Mouse (Mus musculus) hindbrain, embryonic 11.5 days (tissue): ENCODE measurements at regions not wholly inside any gene's neighbourhood (a gene's known extent, or its start where the extent isn't known, plus 50 kb on each side); places are given as distances from the start of the nearest gene placed in this dataset.

ENCODE experiments used
- ATAC-seq: fragments of 200-750 bp; cut with Nextera tagmentation; 2 replicates; pipeline ENCODE4 v1.8.0; 2017; ENCODE audit warnings: mild to moderate bottlenecking, moderate TSS enrichment, moderate library complexity; ENCODE audit not compliant: low FRiP score
- DNase-seq: peaks from one replicate; pipeline ENCODE4 v3.0.0-alpha.2; 2015; ENCODE audit warnings: low spot score
- H3K27ac ChIP-seq: fragments of 300-500 bp; sonication (generic); 2 replicates; pipeline ENCODE4 v1.5.1; 2014; ENCODE audit warnings: mild to moderate bottlenecking, low read depth, low read length
- H3K27me3 ChIP-seq: fragments of 300-500 bp; sonication (generic); 2 replicates; pipeline ENCODE4 v1.6.1; 2014; ENCODE audit warnings: mild to moderate bottlenecking, low read length, moderate library complexity, mixed read lengths; ENCODE audit not compliant: control insufficient read depth, insufficient read depth
- H3K36me3 ChIP-seq: fragments of 300-500 bp; sonication (generic); 2 replicates; pipeline ENCODE4 v1.6.1; 2014; ENCODE audit warnings: mild to moderate bottlenecking, low read length, moderate library complexity, mixed read lengths; ENCODE audit not compliant: control insufficient read depth, insufficient read depth
- H3K4me1 ChIP-seq: fragments of 300-500 bp; sonication (generic); replicated peaks from 2 replicates; pipeline ENCODE4 v1.6.1; 2014; ENCODE audit warnings: low read length, mixed read lengths; ENCODE audit not compliant: control insufficient read depth, insufficient read depth
- H3K4me2 ChIP-seq: fragments of 300-500 bp; sonication (generic); replicated peaks from 2 replicates; pipeline ENCODE4 v1.6.1; 2014; ENCODE audit warnings: mild to moderate bottlenecking, low read depth, low read length
- H3K4me3 ChIP-seq: fragments of 300-500 bp; sonication (generic); 2 replicates; pipeline ENCODE4 v1.5.1; 2014; ENCODE audit warnings: low read depth, low read length
- H3K9ac ChIP-seq: fragments of 300-500 bp; sonication (generic); 2 replicates; pipeline ENCODE4 v1.6.1; 2014; ENCODE audit warnings: low read depth, low read length
- H3K9me3 ChIP-seq: fragments of 300-500 bp; sonication (generic); 2 replicates; pipeline ENCODE4 v1.6.1; 2016; ENCODE audit warnings: low read length; ENCODE audit not compliant: control insufficient read depth
- WGBS: fragments of 180-500 bp; shearing (Covaris S2); extraction: QIAGEN DNeasy Blood & Tissue Kit; methylation state at CpG from one replicate; pipeline ENCODE4 v1.1.7; 2014; 5-methylcytosine and 5-hydroxymethylcytosine counted together

- no peaks in the 10 kb centered on the region for H3K27me3 ChIP-seq
- no peak for ATAC-seq
These were observed 138.9 kb upstream of the Ddit4l start for GRCm38 (mm10) chr3:137482546-137482945.

GRCm38 (mm10) chr3:137482971-137483370 lies 138.4 kb upstream of the Ddit4l start:
- no peak overlapping the region for H3K4me3 ChIP-seq
- ATAC-seq = no peak
- 86% methylated on average over 4 of the region's 4 CpGs for WGBS
- no peaks in the 10 kb centered on the region for H3K4me1 ChIP-seq
- H3K27me3 ChIP-seq = no peaks in the 10 kb centered on the region
- no peak overlapping the region for H3K9ac ChIP-seq
- H3K4me2 ChIP-seq = no peak overlapping the region
- no peaks in the 10 kb centered on the region for H3K9me3 ChIP-seq
- H3K36me3 ChIP-seq = no peaks in the 10 kb centered on the region
- H3K27ac ChIP-seq = no peak overlapping the region
- DNase-seq = no peak

More at GRCm38 (mm10) chr3:137482546-137482945, 138.9 kb upstream of the Ddit4l start:
- Histone ChIP-seq H3K27ac (no peak overlapping the region), H3K9ac (no peak overlapping the region), H3K4me2 (no peak overlapping the region), H3K4me1 (no peaks in the 10 kb centered on the region), H3K9me3 (no peaks in the 10 kb centered on the region), H3K36me3 (no peaks in the 10 kb centered on the region), H3K4me3 (no peak overlapping the region)
- WGBS = 79% methylated on average over 3 of the region's 3 CpGs
- no peak for DNase-seq

- Histone ChIP-seq H3K36me3 (no peaks in the 10 kb centered on the region), H3K4me3 (no peak overlapping the region), H3K9ac (no peak overlapping the region), H3K27me3 (no peaks in the 10 kb centered on the region), H3K4me1 (no peaks in the 10 kb centered on the region), H3K4me2 (no peak overlapping the region), H3K9me3 (no peaks in the 10 kb centered on the region), H3K27ac (no peak overlapping the region)
- no peak for DNase-seq
- ATAC-seq = no peak
These were observed 131.8 kb upstream of the Ddit4l start for GRCm38 (mm10) chr3:137489592-137489991.

GRCm38 (mm10) chr3:137491508-137492019 lies 129.8 kb upstream of the Ddit4l start:
- Histone ChIP-seq H3K36me3 (no peaks in the 10 kb centered on the region), H3K27ac (no peak overlapping the region), H3K4me1 (no peaks in the 10 kb centered on the region), H3K9ac (no peak overlapping the region), H3K4me2 (no peak overlapping the region), H3K9me3 (no peaks in the 10 kb centered on the region), H3K27me3 (no peaks in the 10 kb centered on the region), H3K4me3 (no peak overlapping the region)
- DNase-seq (no peak), ATAC-seq (no peak)
- 91% methylated on average over 1 of the region's 1 CpGs for WGBS

GRCm38 (mm10) chr3:137498343-137498742 lies 123.1 kb upstream of the Ddit4l start:
- Histone ChIP-seq H3K4me1 (no peaks in the 10 kb centered on the region), H3K9ac (no peak overlapping the region), H3K27me3 (no peaks in the 10 kb centered on the region), H3K36me3 (no peaks in the 10 kb centered on the region), H3K4me2 (no peak overlapping the region), H3K4me3 (no peak overlapping the region), H3K9me3 (no peaks in the 10 kb centered on the region), H3K27ac (no peak overlapping the region)
- DNase-seq (no peak), ATAC-seq (no peak)
- WGBS = 46% methylated on average over 3 of the region's 3 CpGs

- DNase-seq = no peak
- H3K9ac ChIP-seq = no peak overlapping the region
- no peak overlapping the region for H3K4me2 ChIP-seq
- H3K36me3 ChIP-seq = no peaks in the 10 kb centered on the region
- no peak for ATAC-seq
- H3K4me1 ChIP-seq = no peaks in the 10 kb centered on the region
- H3K9me3 ChIP-seq = no peaks in the 10 kb centered on the region
- 97% methylated on average over 1 of the region's 1 CpGs for WGBS
- no peak overlapping the region for H3K4me3 ChIP-seq
- H3K27me3 ChIP-seq = no peaks in the 10 kb centered on the region
- H3K27ac ChIP-seq = no peak overlapping the region
These were observed 110.1 kb upstream of the Ddit4l start for GRCm38 (mm10) chr3:137511283-137511682.

- Histone ChIP-seq H3K4me1 (no peaks in the 10 kb centered on the region), H3K9me3 (no peaks in the 10 kb centered on the region), H3K9ac (no peak overlapping the region), H3K27me3 (no peaks in the 10 kb centered on the region), H3K4me2 (no peak overlapping the region), H3K36me3 (no peaks in the 10 kb centered on the region), H3K27ac (no peak overlapping the region), H3K4me3 (no peak overlapping the region)
- 74% methylated on average over 2 of the region's 2 CpGs for WGBS
- DNase-seq (no peak), ATAC-seq (no peak)
These were observed 109.0 kb upstream of the Ddit4l start for GRCm38 (mm10) chr3:137512411-137512810.

- Histone ChIP-seq H3K27ac (no peak overlapping the region), H3K36me3 (no peaks in the 10 kb centered on the region), H3K9me3 (no peaks in the 10 kb centered on the region), H3K4me3 (no peak overlapping the region), H3K4me2 (no peak overlapping the region), H3K4me1 (no peaks in the 10 kb centered on the region), H3K9ac (no peak overlapping the region), H3K27me3 (no peaks in the 10 kb centered on the region)
- no peak for DNase-seq
- no peak for ATAC-seq
- 69% methylated on average over 6 of the region's 6 CpGs for WGBS
These were observed 108.4 kb upstream of the Ddit4l start for GRCm38 (mm10) chr3:137513026-137513425.

- 94% methylated on average over 2 of the region's 2 CpGs for WGBS
- DNase-seq (no peak), ATAC-seq (no peak)
- Histone ChIP-seq H3K9ac (no peak overlapping the region), H3K4me3 (no peak overlapping the region), H3K9me3 (no peaks in the 10 kb centered on the region), H3K4me2 (no peak overlapping the region), H3K36me3 (no peaks in the 10 kb centered on the region), H3K4me1 (no peaks in the 10 kb centered on the region), H3K27ac (no peak overlapping the region), H3K27me3 (no peaks in the 10 kb centered on the region)
These were observed 107.2 kb upstream of the Ddit4l start for GRCm38 (mm10) chr3:137514238-137514637.
